Mouse (Mus musculus): Measurements from ENCODE around the gene Cables2.

Gene Cables2

DNA sequence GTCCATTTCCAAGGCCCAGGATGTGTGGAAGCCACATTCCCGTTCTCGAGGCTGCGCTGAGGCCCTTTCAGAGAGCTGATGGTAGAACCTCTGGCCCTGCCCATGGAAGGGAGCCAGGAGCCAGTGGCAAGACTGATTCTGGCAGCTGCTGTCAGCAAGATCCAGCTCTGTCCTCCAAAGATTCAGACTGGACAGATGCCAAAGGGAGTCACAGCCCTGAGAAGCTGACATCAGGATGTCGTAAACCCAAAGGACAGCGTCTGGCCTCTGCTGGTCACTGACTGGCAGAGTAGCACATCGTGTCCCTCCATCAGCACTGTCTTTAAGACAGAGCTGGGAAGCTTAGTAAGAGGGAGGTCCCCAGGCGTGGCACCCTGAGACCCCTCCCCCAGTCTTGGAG lies 44.7 kb downstream of the Cables2 start:
- in situ Hi-C loops (cut with MboI, MseI): loop anchor here in 1 of 2 experiments (10.0 kb wide), 1 partner anchor 814 kb away; no protein-coding TSS in a partner anchor

DNA sequence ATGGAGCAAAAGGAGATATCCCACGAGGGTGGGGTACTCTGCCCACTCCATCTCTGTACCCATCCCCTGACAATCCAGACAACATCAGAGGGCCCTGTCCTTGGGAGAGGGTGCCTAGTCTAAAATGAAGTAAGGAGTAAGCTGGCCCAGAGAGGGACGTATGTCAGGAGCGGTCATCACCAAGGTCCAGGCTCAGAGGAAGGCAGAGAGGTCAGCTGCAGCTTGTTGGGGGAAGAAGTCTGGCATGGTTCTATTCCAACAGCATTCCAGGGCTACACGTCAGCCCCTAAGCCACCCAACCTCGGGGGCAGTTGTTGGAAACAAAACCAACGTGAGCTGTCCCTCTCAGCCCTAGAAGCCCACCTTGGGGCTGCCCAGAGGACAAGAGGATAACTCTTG lies 45.2 kb downstream of the Cables2 start:
- in situ Hi-C loops (cut with MboI, MseI): loop anchor here in 1 of 2 experiments (10.0 kb wide), 1 partner anchor 813 kb away; no protein-coding TSS in a partner anchor

DNA sequence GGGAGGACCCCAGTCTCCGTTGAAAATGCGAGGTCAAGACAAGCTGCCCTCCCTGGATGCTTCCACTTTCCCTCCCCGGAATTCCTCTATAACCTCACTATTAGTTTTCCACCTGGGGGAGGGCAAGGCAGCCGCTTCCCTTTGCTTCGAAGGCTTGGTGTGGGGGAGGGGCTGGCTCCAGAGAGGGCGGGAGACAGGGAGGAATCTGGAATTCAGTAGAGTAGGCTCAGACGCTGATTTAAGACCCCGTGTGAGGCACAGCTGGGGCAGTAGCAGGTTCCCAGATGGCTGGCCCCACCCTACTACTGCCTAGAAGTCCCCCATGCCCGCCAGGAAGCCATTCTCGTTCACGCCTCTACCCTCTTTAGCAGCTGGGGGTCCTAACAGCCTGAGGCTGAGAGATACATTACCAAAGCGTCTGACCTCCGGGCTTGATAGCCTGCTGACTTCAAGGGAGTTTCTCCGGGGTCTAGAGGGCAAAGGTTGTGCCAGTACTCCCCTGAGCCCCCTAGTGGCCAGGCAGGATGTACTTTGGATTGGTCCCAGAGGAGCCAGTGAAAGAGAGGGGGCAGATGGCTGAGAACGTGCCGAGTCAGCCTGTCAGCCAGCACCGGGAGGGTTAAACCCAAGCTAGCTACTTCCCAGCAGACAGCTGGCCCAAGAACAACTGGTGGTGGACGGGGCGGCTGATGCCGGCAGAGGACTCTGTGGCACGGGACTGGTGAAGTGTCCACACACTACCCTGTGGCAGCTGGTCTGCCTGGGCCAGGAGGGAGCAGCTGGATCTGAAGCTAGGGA lies 45.8 kb downstream of the Cables2 start:
- in situ Hi-C loops (cut with MboI, MseI): loop anchor here in 1 of 2 experiments (10.0 kb wide), 1 partner anchor 813 kb away; no protein-coding TSS in a partner anchor

DNA sequence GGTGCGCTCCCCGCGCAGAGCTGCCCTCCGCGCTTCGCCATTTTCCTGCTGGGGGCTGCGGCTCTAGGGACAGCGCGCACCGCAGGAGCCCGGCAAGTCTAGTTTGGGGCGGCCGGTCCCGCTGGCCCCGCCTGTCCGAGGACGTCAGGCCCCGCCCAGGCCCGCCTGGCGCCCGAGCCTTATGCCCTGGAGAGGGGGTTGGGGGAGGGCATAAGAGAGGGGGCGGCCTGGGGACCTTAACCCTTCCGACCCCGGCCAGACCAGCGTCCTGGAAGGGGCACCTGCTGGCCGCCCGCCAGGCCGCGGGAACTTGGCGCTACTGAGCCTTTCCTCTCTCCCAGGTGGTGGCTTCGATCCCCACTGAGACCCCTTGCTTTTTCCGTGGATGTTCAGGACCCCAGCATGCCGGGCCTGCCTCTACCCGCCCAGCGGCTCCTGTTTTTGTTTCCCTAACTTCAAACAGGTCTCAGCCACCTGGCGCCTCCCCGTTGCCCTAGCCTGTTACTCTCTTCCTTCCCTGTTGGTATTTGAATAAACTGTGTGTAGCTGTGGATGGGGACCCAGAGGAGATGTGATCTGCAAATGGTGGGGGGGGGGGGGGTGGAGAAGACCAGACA lies 47.4 kb downstream of the Cables2 start, which contains the start of gene Lama5:
Lama5 (minus strand) TSS at position 98 of the 617 bp plus-strand sequence.
- in situ Hi-C loops (cut with MboI, MseI): loop anchor here in 1 of 2 experiments (10.0 kb wide), 1 partner anchor 811 kb away; no protein-coding TSS in a partner anchor

DNA sequence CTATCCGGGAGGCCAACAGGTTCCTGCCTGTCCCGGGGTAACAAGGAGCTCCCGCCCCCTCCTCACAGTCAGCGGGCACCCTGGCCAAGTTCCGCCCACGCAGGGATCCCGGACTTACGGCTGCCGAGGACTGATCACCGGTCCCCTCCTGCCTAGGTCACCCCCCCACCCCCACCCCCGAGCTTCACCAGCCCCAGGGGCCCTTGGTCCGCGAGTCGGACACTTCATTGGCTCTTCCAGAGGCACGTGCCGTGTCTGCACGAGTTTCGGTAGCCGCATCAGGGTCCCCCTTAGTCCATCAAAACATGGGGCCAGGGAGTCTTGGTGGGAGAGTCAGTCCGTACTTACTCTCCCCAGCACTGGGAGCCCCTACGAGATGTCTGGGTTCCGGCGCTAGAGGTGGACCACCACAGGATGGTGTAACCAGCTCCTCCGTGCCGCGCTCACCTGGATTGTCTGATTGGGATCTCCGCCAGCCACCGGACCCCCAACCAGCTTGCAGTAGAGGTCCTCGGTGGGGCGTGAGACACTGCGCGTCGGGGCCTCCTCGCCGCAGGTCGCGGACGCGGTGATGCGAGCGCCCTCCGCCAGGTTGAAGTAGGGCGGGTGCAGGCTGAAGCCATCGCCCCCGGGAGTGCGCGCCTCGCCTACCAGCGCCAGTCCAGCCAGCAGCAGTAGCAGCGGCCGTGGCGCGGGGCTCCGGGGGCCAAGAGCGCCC lies 48.1 kb downstream of the Cables2 start:
- in situ Hi-C loops (cut with MboI, MseI): loop anchor here in 1 of 2 experiments (10.0 kb wide), 1 partner anchor 810 kb away; no protein-coding TSS in a partner anchor

DNA sequence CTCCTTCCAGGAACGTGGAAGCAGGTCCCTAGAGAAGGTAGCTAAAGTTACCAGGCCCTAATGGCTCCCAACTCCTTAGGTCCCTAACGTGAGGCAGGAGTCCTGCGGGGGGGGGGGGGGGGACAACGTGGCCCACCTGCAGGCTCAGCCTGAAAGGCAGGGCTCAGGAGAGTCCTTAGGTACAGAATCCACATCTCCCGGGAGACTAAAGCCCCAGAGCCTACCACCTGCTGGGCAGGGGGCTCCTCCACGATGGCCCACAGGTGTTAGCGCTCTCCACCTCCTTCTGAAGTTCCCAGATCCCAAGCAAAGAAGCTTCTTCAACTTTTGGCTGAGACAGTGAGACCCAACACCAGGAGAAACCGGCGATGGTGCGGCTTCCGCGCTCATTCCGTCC lies 48.7 kb downstream of the Cables2 start:
- in situ Hi-C loops (cut with MboI, MseI): loop anchor here in 1 of 2 experiments (10.0 kb wide), 1 partner anchor 810 kb away; no protein-coding TSS in a partner anchor

DNA sequence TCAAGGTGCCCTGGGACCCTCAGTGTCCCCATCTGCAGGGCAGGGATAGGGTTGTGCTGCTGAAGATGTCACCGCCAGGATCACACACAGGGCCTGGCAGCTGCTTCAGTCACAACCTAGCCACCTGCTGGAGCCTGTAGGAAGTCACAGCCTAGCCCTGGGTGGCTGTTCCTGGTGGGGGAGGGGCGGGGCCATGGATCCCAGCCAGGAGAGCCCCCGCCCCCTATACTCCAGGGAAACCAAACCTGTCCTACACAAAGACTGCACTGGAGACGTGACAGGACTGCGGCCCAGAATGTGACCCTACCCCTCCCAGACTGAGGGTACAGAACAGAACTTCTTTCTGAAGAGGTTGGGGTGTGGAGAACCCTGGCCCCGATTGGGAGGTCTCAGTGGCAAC lies 51.0 kb downstream of the Cables2 start:
- in situ Hi-C loops (cut with MboI, MseI): loop anchor here in 1 of 2 experiments (10.0 kb wide), 1 partner anchor 807 kb away; no protein-coding TSS in a partner anchor

DNA sequence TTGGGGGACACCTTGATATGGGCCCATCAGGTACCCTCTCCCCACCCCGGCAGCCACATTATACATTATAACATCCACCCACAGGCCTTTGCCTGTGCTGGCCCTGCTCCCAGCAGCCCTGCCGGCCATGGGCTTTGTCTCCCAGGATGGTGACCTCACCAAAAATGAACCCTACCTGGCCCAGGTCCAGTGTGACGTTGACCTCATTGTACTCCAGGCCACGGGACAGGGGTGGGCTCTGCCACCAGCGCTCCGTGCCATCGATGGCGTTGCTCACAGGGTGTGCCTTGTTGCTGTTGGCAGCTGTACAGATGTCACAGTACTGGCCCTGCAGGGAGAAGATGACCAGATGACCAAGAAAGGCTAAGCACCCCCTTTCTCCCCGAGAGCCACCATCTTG lies 52.2 kb downstream of the Cables2 start:
- in situ Hi-C loops (cut with MboI, MseI): loop anchor here in 1 of 2 experiments (10.0 kb wide), 1 partner anchor 806 kb away; no protein-coding TSS in a partner anchor

DNA sequence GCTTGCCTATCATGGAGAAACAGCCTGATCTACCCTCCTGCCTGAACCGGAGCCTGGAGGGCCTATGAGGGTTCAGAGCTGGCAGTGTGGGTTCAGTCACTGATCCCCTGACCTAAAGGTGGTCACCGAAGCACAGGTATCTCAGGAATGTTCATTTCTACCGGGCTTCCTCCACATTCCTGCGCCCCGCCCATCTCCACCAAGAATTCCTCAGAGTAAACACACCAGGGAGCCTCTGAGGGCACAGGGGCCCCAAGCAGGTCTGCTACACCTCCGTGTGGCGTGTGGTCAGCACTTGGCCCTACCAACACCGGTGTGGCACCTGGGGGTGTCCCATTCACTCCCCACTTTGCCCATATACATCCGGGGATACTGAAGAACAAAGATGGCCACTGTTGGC lies 53.1 kb downstream of the Cables2 start:
- in situ Hi-C loops (cut with MboI, MseI): loop anchor here in 1 of 2 experiments (10.0 kb wide), 1 partner anchor 805 kb away; no protein-coding TSS in a partner anchor

DNA sequence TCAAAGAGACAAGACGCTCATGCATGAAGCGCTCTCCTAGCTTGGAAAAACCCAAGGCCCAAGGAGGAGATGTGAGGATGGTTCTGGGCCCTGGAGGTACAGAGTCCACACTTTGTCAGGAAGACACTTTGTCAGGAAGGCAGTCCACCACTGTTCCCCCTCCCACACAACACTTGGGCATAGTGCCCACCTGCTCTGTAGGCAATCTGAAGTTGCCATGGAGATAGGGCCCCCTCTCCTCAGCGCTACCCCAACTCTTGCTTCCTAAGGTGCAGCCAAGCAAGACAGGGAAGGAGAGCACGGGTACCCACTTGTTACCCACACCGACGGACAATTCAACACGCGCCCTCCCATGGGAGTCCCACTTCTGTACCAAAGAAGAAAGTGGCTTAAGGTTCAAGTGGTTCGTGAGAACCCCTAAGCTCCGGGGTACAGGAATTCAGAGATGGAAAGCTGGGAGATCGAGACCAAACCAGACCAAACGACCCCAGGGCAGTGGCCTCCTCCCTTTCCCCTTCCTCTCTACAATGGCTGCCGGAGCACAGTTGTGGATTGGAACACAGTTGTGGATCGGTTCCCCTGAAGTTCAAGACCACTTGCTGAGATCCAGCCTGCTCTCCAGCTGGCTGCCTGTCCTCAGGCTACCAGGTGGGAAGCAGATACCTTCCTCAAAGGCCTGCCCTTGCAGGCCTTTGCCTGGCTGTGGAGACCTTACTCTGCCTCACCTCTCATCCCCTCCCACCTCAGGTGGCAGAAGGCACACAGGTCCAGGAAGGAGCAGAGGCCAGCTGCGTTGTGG lies 54.0 kb downstream of the Cables2 start:
- in situ Hi-C loops (cut with MboI, MseI): no loop called here

DNA sequence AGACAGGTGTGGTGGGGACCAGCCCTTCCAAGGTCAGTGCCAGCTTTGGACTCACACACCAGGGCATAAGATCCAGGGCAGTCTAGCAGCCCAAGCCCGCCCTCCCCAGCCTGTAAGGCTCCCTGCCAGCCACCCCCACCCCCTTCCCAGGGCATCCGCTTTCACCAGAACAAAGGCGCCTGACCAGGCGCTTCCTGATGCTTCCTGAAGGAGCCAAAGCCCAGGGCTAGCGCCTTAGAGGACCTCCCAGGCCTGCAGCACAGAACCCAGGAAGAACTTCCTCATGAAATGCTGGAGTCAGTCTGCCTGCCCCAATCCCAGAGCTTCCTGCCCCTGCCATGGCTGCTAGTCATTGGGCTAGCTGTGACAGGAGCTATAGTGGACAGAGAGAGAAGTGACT lies 54.6 kb downstream of the Cables2 start:
- in situ Hi-C loops (cut with MboI, MseI): no loop called here

DNA sequence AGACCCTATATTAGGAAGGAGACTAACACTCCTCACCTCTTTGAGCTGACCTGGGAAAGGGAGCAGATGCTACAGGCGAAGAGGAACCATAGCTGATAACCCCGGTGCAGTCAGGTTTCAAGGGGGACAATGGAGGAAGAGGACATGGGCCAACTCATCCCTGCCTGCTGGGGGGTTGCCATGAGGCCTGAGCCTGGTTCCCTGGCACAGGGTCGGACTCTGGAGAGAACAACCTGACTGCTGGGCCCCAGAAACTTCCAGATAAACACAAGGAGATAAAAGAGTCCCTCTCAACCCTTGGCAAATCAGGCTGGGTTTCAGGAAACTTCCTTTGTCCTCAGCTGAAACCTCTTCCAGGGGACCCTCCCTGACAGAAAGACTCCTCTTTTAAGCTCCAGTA lies 55.1 kb downstream of the Cables2 start:
- in situ Hi-C loops (cut with MboI, MseI): no loop called here

DNA sequence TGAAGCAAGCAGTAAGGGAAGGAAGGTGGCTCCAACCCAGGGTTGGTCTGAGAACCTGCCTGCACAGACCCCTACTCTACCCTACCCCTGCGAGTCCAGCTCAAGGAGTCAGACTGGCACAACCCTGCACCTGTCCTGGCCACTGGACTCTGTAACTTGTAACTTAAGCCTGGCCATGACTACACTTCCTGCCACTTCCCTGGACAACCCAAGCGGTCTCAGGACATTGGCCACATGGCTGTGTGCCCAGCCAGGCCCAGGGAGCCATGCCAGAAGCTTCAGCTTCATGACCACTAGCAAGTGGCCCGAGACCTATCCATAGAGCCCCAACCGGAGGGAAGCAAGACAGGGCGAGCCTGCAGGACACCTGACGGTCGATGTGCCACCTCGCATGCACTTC lies 55.7 kb downstream of the Cables2 start:
- in situ Hi-C loops (cut with MboI, MseI): no loop called here

DNA sequence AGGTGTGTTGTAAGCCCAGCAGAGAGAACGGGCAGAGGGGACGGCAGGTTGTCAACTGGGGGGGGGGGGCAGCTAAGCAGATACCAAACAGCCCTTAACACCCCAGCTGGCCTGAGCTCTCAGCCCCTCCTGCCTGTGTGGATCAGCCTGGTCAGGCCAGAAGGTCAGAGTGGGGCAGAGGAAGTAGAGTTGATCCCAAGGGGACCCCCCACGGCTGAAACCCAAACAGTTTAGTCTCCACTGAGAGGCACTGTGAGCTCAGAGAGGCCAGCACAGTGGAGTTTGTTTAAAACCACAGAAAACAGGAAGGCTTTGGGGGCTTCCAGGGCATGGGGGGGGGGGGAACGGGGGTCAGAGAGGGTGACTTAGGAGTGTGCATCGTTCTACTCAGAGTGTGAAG lies 56.4 kb downstream of the Cables2 start:
- in situ Hi-C loops (cut with MboI, MseI): no loop called here

DNA sequence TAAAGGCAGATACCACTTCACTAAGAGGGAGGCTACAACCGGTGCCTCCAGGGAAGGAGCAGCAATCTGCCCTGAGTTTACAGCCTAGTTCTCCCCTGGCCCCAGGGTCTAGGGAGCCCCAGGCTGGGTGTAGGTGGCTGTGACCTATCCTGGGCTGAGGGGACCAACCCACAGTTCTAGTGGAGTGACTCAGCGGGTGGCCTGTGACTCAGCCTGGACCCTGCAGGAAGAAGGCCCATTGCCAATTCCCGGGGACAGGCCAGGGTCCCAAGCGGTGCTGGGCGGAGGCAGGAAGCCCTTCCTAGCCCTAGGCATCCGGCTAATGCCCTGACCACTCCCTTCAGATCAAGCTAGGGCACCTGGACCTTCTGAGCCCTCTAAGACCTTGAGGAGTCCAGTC lies 57.3 kb downstream of the Cables2 start:
- in situ Hi-C loops (cut with MboI, MseI): no loop called here

DNA sequence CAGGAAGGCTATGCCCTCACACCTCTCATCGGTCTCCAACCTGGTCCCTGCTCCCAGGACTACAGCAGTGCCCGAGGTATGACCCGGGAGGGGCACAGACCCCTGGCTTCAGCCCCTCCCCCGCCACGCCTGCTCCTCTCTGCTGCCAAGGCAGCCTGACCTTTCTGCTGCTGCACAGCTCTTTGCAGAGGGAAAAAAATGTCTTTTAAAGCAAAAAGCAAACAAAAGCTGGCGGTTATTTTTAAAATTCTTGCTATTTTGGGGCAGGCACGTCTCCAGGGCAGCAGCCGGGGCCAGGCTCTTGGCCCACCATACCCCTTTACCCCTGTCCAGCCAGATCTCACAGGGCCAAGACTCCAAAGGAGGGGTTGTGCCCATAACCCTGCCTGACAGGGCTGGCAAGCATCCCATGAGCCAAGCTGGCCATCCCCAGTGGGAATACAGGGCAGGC lies 58.3 kb downstream of the Cables2 start:
- in situ Hi-C loops (cut with MboI, MseI): no loop called here

DNA sequence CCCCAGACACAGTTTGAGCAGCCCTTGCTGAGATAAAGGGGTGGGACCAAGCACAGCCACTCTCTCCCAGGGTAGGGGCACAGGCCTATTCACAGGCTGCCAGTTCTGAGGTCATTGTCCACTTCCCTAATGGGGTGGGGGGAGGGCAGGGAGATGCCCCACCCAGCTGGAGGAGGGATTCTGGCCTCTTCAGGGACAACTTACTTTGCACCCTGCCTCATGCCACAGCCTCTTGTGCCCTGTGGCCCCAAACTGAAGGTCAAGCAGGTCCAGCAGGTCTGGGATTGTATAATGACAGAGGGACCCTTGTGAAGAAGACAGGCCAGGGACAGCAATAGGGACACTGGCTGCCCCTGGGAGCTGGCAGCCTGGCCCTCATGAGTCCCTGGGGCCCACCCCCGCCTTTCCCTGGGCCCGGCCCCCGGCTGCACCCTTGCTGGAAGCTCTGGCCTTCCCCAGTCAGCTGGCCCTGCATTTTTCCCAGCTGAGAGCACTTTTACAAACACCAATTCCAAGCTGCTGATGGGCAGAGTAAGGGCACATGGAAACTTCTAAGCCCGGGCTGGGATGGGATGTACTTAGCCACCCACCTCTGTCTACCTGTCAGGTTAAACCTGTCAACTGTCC lies 58.8 kb downstream of the Cables2 start:
- in situ Hi-C loops (cut with MboI, MseI): no loop called here

DNA sequence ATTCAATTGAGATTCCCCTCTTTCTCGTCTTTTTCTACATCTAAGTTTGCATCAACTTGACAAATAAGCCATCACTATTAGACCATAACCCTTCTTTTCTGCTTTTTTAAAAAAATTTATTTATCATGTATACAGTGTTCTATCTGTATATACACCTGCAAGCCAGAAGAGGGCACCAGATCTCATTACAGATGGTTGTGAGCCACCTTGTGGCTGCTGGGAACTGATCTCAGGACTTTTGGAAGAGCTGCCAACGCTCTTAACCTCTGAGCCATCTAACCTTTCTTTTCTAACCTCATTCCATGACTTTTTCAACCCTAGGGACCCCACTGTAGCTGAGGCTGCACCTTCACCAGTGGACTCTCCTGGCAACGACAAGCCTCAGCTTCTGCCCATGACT lies 61.0 kb downstream of the Cables2 start:
- in situ Hi-C loops (cut with MboI, MseI): no loop called here

DNA sequence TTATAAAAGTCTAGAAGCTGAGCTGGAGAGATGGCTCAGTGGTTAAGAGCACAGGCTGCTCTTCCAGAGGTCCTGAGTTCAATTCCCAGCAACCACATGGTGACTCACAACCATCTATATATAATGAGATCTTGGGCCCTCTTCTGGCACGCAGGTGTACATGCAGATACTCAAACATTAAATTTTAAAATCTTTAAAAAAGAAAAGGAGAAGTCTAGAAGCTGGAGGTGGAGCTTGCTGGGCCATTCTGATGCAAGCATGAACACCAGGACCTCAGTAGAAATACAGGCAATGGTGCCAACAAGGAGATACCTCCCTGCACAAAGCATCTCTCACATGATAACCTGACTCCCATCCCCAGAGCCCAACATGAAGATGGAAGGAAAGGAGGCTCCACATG lies 64.3 kb downstream of the Cables2 start:
- in situ Hi-C loops (cut with MboI, MseI): no loop called here

Measured in T-helper 17 cell (primary cell).